In the genomic region with DNA sequence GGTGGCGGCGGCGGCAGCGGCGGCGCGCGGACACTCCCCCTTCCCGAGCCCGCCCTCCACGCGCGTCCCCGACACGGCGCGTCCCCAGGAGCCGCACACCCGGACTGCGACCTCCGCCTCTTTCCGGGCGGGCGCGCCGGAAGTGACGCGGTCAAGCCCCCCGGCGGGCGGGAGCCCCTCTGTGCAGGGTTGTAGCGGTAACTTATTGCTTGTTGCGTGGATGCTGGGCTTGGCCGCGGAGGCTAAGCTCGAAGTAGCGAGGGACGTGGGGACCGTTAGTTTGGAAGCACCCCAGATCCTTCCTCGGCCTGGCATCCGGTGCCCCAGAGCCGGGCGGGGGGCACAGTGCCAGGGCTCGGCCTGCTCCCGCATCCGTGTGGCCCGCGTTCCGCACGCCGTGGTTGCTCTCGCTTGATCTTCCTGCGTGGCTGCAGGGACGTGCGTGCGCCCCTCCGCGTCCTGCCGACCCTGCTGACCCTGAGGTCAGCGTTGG, we compare ENCODE assay signal across 8 mouse cellular contexts. TPM values are rescaled to one million over a fixed set of nuclear protein-coding genes. Genes with fewer than 3 reads are reported as not detected.
DNase-seq lines count a peak whose midpoint lies in the region; ATAC-seq lines count a peak whose summit lies in the region.

A gene (minus strand): TSS at position 90 of the 493 bp plus-strand sequence.

- peak; percentile 84 for DNase-seq in adipocyte (ENCODE audit: low spot score)
- peak; percentile 88 for DNase-seq in embryo, embryonic 10 days (ENCODE audit: low spot score)
- peak; percentile 93 for DNase-seq in gastrocnemius, postnatal 14 days
- DNase-seq in left cerebral cortex, postnatal 10 days (ENCODE audit: extremely low spot score in 1 of 2, low spot score in 2 of 2), result peak; percentile 82 to 96
- peak; percentile 93 for DNase-seq in right cerebral cortex, postnatal 25 days
- DNase-seq in urinary bladder, postnatal 4 days (ENCODE audit: low spot score in 2 of 2), result peak; percentile 89 to 90

- intact Hi-C loops in gastrocnemius, postnatal 14 days (cut with DNase I; ENCODE audit: low total_unique reads), result no loop called here
- intact Hi-C loops in left cerebral cortex, postnatal 10 days (cut with DNase I), result loop anchor here (5.0 kb wide), 1 partner anchor 39 kb away; a partner anchor contains a TSS

- ATAC-seq in inflammation-experienced regulatory T-cells, adult 6 months, result peak; percentile 88
- ATAC-seq in megakaryocyte-erythroid progenitor cell, adult 5-6 weeks (replicated peaks; ENCODE audit: low FRiP score, low TSS enrichment, poor library complexity, severe bottlenecking), result peak; percentile 82

RNA-seq across cellular contexts. Expression of the gene that starts here (rescaled TPM):
- total RNA-seq in gastrocnemius, postnatal 14 days (2021), result 10 to 100 TPM; 46.0 to 46.4 TPM
- 100 to 1,000 TPM; 115 to 151 (median 125) TPM for polyA plus RNA-seq in inflammation-experienced regulatory T-cells, adult 6 months (2017; shearing (Covaris generic))
- 100 to 1,000 TPM; 488 to 489 TPM for total RNA-seq in left cerebral cortex, postnatal 10 days (2021)
- total RNA-seq in megakaryocyte-erythroid progenitor cell, adult 5-6 weeks (2014; fragmentation: Nextera tagmentation), result 33.4 and 35.9 TPM in 2 replicates
- 39.0 and 68.3 TPM in 2 replicates for total RNA-seq in megakaryocyte-erythroid progenitor cell, adult 5-6 weeks (2017)

Comparison
In these comparisons a context has a peak if more than half of its experiments do, and no peak if none do; other contexts are left out.
1. Peak in every context shown above with its lines: DNase-seq and ATAC-seq.
2. RNA of the gene that starts here (total RNA-seq): 488 to 489 TPM in left cerebral cortex, postnatal 10 days; 46.0 to 46.4 TPM in gastrocnemius, postnatal 14 days and 33.4 to 68.3 TPM in megakaryocyte-erythroid progenitor cell, adult 5-6 weeks; every median in the first group is over 4 times any median in the second.